Mouse (Mus musculus) retina, postnatal 7 days (tissue): ENCODE results near the gene Emsy.

Experiments used
- DNase-seq: peaks from one replicate; pipeline ENCODE4 v3.0.0-alpha.2; 2012; ENCODE audit warnings: low read depth, low spot score

Emsy gene

GRCm38 (mm10) chr7:98577461-98577860, 79.1 kb downstream of the Emsy start:
- DNase-seq: no peak

GRCm38 (mm10) chr7:98575651-98576239, 80.8 kb downstream of the Emsy start:
- no peak for DNase-seq

- no peak for DNase-seq
Measured at GRCm38 (mm10) chr7:98574771-98575191, 81.8 kb downstream of the Emsy start.

GRCm38 (mm10) chr7:98574271-98574670, 82.3 kb downstream of the Emsy start:
- DNase-seq: no peak

- no peak for DNase-seq
Measured at GRCm38 (mm10) chr7:98573231-98573781, 83.3 kb downstream of the Emsy start.

- no peak for DNase-seq
Measured at GRCm38 (mm10) chr7:98572223-98572868, 84.2 kb downstream of the Emsy start.

- no peak for DNase-seq
Measured at GRCm38 (mm10) chr7:98570824-98571505, 85.6 kb downstream of the Emsy start.

GRCm38 (mm10) chr7:98567056-98567455, 89.5 kb downstream of the Emsy start:
- no peak for DNase-seq

GRCm38 (mm10) chr7:98564607-98565364, 91.8 kb downstream of the Emsy start:
- no peak for DNase-seq

GRCm38 (mm10) chr7:98563991-98564390, 92.6 kb downstream of the Emsy start:
- no peak for DNase-seq

- DNase-seq: no peak
Measured at GRCm38 (mm10) chr7:98562966-98563365, 93.6 kb downstream of the Emsy start.

- DNase-seq: no peak
Measured at GRCm38 (mm10) chr7:98562186-98562585, 94.4 kb downstream of the Emsy start.

- DNase-seq: no peak
Measured at GRCm38 (mm10) chr7:98561556-98562164, 94.9 kb downstream of the Emsy start.

GRCm38 (mm10) chr7:98558128-98558921, 98.3 kb downstream of the Emsy start:
- no peak for DNase-seq

GRCm38 (mm10) chr7:98556767-98557394, 99.7 kb downstream of the Emsy start:
- DNase-seq: no peak

GRCm38 (mm10) chr7:98551041-98551440, 105.5 kb downstream of the Emsy start:
- no peak for DNase-seq

- no peak for DNase-seq
Measured at GRCm38 (mm10) chr7:98550596-98550995, 106.0 kb downstream of the Emsy start.

GRCm38 (mm10) chr7:98548839-98549238, 107.7 kb downstream of the Emsy start:
- no peak for DNase-seq

GRCm38 (mm10) chr7:98544556-98544955, 112.0 kb downstream of the Emsy start:
- no peak for DNase-seq

- DNase-seq: no peak
Measured at GRCm38 (mm10) chr7:98543853-98544370, 112.7 kb downstream of the Emsy start.
